In the genomic region with DNA sequence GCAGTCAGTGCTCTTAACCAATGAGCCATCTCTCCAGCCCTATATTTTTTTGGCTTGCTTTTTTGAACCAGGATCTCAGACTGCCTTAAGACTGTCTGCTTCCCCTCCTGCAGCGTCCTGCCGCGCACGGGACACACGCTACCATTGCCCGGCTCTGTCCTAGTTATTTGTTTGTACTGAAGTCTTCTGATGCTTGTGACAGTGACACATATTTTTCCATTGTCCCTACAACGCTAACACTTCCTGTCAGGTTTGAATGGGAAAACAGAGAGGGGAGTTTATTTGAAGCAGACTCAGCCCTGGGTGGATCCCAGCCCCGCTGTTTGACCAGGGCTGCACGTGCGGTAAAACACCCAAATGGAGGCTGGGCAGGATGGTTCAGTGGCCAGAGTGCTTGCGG, we compare ENCODE assay signal across 11 mouse cellular contexts. TPM values are rescaled to one million over a fixed set of nuclear protein-coding genes. Genes with fewer than 3 reads are reported as not detected.
DNase-seq lines count a peak whose midpoint lies in the region; ATAC-seq and TF ChIP-seq lines count a peak whose summit lies in the region.
"Had no signal": no experiment of that assay in that cellular context is flagged by ENCODE, and none has a peak within 500 bp of the region (broad histone marks: within the 10 kb centered on the region; RNA-seq: fewer than 3 reads in every experiment).

No protein-coding gene starts in this region.

- H3K36me3 ChIP-seq in hindbrain, embryonic 12.5 days: peaks cover 53% of the 10 kb centered on the region
- H3K36me3 ChIP-seq in hindbrain, embryonic 16.5 days (ENCODE audit: control insufficient read depth, insufficient read depth, low read length): peaks cover 30% of the 10 kb centered on the region
- H3K36me3 ChIP-seq in midbrain, embryonic 10.5 days: peaks cover 67% of the 10 kb centered on the region
- H3K36me3 ChIP-seq in midbrain, embryonic 15.5 days (replicated peaks): peaks cover 27% of the 10 kb centered on the region
- no peaks in the 10 kb centered on the region; the same call in none of the 2 replicates for H3K36me3 ChIP-seq in heart, postnatal 0 days (replicated peaks; ENCODE audit: control insufficient read depth, insufficient read depth, low read length)

- H3K9ac ChIP-seq in hindbrain, embryonic 12.5 days: no peak overlapping the region
- no peak overlapping the region for H3K9ac ChIP-seq in hindbrain, embryonic 16.5 days (ENCODE audit: low read depth, low read length)
- H3K9ac ChIP-seq in midbrain, embryonic 15.5 days: no peak overlapping the region
- H3K9ac ChIP-seq in heart, postnatal 0 days (replicated peaks; ENCODE audit: low read depth, low read length): no peak overlapping the region

- TF ChIP-seq EP300 in heart, postnatal 0 days (IDR thresholded peaks at IDR 0.05; ENCODE audit: low read depth): no peak

- no peak for TF ChIP-seq CTCF in heart, postnatal 0 days (IDR thresholded peaks at IDR 0.05; ENCODE audit: low read depth)

- no peak for DNase-seq in midbrain, embryonic 10.5 days (ENCODE audit: low spot score)
- DNase-seq in heart, postnatal 0 days (ENCODE audit: low spot score): no peak
- DNase-seq in lung, postnatal 14 days: peak; percentile 28
- DNase-seq in frontal cortex, postnatal 36 days (ENCODE audit: low spot score in 2 of 2): no peak
- DNase-seq: adrenal gland, postnatal 25 days; cerebellum, adult 18-20 months had no signal

- peak overlapping the region; percentile 81; the same call in 1 of the 2 replicates for H3K27ac ChIP-seq in hindbrain, embryonic 12.5 days
- H3K27ac ChIP-seq in hindbrain, embryonic 16.5 days (ENCODE audit: low read depth, low read length): no peak overlapping the region
- H3K27ac ChIP-seq in midbrain, embryonic 10.5 days (replicated peaks): peak overlapping the region; percentile 53; the same call in 1 of the 2 replicates
- H3K27ac ChIP-seq in midbrain, embryonic 15.5 days: no peak overlapping the region; the same call in 1 of the 2 replicates
- H3K27ac ChIP-seq in heart, postnatal 0 days (ENCODE audit: low read depth): peak overlapping the region; percentile 81

- no peaks in the 10 kb centered on the region for H3K9me3 ChIP-seq in hindbrain, embryonic 12.5 days (replicated peaks)
- H3K9me3 ChIP-seq in hindbrain, embryonic 16.5 days (ENCODE audit: control insufficient read depth, low read length): no peaks in the 10 kb centered on the region
- no peaks in the 10 kb centered on the region for H3K9me3 ChIP-seq in midbrain, embryonic 10.5 days (replicated peaks)
- no peaks in the 10 kb centered on the region for H3K9me3 ChIP-seq in midbrain, embryonic 15.5 days
- no peaks in the 10 kb centered on the region for H3K9me3 ChIP-seq in heart, postnatal 0 days (replicated peaks; ENCODE audit: control insufficient read depth, low read length)

- no peak overlapping the region for H3K4me3 ChIP-seq in hindbrain, embryonic 12.5 days
- H3K4me3 ChIP-seq in hindbrain, embryonic 16.5 days (ENCODE audit: low read length): no peak overlapping the region
- H3K4me3 ChIP-seq in midbrain, embryonic 10.5 days: no peak overlapping the region
- no peak overlapping the region for H3K4me3 ChIP-seq in midbrain, embryonic 15.5 days
- H3K4me3 ChIP-seq in heart, postnatal 0 days (ENCODE audit: low read depth, low read length): no peak overlapping the region

- no peak overlapping the region for H3K4me2 ChIP-seq in hindbrain, embryonic 12.5 days (replicated peaks)
- H3K4me2 ChIP-seq in hindbrain, embryonic 16.5 days (ENCODE audit: low read length): no peak overlapping the region
- no peak overlapping the region for H3K4me2 ChIP-seq in midbrain, embryonic 15.5 days
- no peak overlapping the region; the same call in 1 of the 2 replicates for H3K4me2 ChIP-seq in heart, postnatal 0 days (ENCODE audit: low read depth, low read length)

- no peaks in the 10 kb centered on the region for H3K27me3 ChIP-seq in hindbrain, embryonic 12.5 days
- no peaks in the 10 kb centered on the region for H3K27me3 ChIP-seq in hindbrain, embryonic 16.5 days (replicated peaks; ENCODE audit: control insufficient read depth, insufficient read depth, low read length)
- no peaks in the 10 kb centered on the region for H3K27me3 ChIP-seq in midbrain, embryonic 10.5 days (ENCODE audit: low read depth, poor library complexity, severe bottlenecking)
- no peaks in the 10 kb centered on the region for H3K27me3 ChIP-seq in midbrain, embryonic 15.5 days (replicated peaks)
- no peaks in the 10 kb centered on the region for H3K27me3 ChIP-seq in heart, postnatal 0 days (ENCODE audit: control insufficient read depth, insufficient read depth, low read length)

- ATAC-seq in hindbrain, embryonic 12.5 days (ENCODE audit: low FRiP score): no peak
- ATAC-seq in hindbrain, embryonic 16.5 days: no peak
- ATAC-seq in midbrain, embryonic 15.5 days (replicated peaks): no peak
- ATAC-seq in heart, postnatal 0 days (ENCODE audit: insufficient read depth, low read depth): no peak

- 88% methylated on average over 11 of the region's 11 CpGs for WGBS in hindbrain, embryonic 12.5 days
- 85% methylated on average over 11 of the region's 11 CpGs for WGBS in hindbrain, embryonic 16.5 days
- WGBS in midbrain, embryonic 10.5 days: 93% methylated on average over 11 of the region's 11 CpGs
- WGBS in midbrain, embryonic 15.5 days: 89% methylated on average over 11 of the region's 11 CpGs
- 62% methylated on average over 11 of the region's 11 CpGs for WGBS in heart, postnatal 0 days

- H3K4me1 ChIP-seq in hindbrain, embryonic 12.5 days: peaks cover 46% of the 10 kb centered on the region
- peaks cover 11% of the 10 kb centered on the region for H3K4me1 ChIP-seq in hindbrain, embryonic 16.5 days (ENCODE audit: control insufficient read depth, insufficient read depth, low read depth, low read length)
- peaks cover 48% of the 10 kb centered on the region for H3K4me1 ChIP-seq in midbrain, embryonic 10.5 days
- peaks cover 23% of the 10 kb centered on the region for H3K4me1 ChIP-seq in midbrain, embryonic 15.5 days
- H3K4me1 ChIP-seq in heart, postnatal 0 days (ENCODE audit: control insufficient read depth, insufficient read depth): peaks cover under 1% of the 10 kb centered on the region; the same call in 1 of the 2 replicates

RNA-seq across cellular contexts. Expression of gene Misp, which starts 12.1 kb away (rescaled TPM):
- polyA plus RNA-seq in hindbrain, embryonic 12.5 days (2016; fragmentation: Nextera tagmentation; extraction: Ambion mirVana): 1.3 and 2.1 TPM in 2 replicates
- polyA plus RNA-seq in hindbrain, embryonic 16.5 days (2015; fragmentation: Nextera tagmentation; extraction: Ambion mirVana): 0.46 and 0.59 TPM in 2 replicates
- polyA plus RNA-seq in midbrain, embryonic 10.5 days (2016; fragmentation: Nextera tagmentation; extraction: Ambion mirVana): 0.46 and 0.67 TPM in 2 replicates
- 0.23 and 0.85 TPM in 2 replicates for polyA plus RNA-seq in midbrain, embryonic 15.5 days (2015; fragmentation: Nextera tagmentation; extraction: Ambion mirVana)
- not detected in 2 replicates for total RNA-seq in heart, postnatal 0 days (2014; rRNA removed; ENCODE audit: low replicate concordance)
- 0.08 and 0.41 TPM in 2 replicates for polyA plus RNA-seq in heart, postnatal 0 days (2015; fragmentation: Nextera tagmentation; extraction: Ambion mirVana)
- total RNA-seq: hematopoietic stem cell, adult 5-6 weeks had no signal

RNA-seq across cellular contexts. Expression of gene Palm, which starts 15.4 kb away (rescaled TPM):
- 189 and 198 TPM in 2 replicates for polyA plus RNA-seq in hindbrain, embryonic 12.5 days (2016; fragmentation: Nextera tagmentation; extraction: Ambion mirVana)
- polyA plus RNA-seq in hindbrain, embryonic 16.5 days (2015; fragmentation: Nextera tagmentation; extraction: Ambion mirVana): 297 and 309 TPM in 2 replicates
- 130 and 153 TPM in 2 replicates for polyA plus RNA-seq in midbrain, embryonic 10.5 days (2016; fragmentation: Nextera tagmentation; extraction: Ambion mirVana)
- polyA plus RNA-seq in midbrain, embryonic 15.5 days (2015; fragmentation: Nextera tagmentation; extraction: Ambion mirVana): 337 and 348 TPM in 2 replicates
- total RNA-seq in heart, postnatal 0 days (2014; rRNA removed; ENCODE audit: low replicate concordance): 31.2 and 52.3 TPM in 2 replicates
- 39.8 and 44.0 TPM in 2 replicates for polyA plus RNA-seq in heart, postnatal 0 days (2015; fragmentation: Nextera tagmentation; extraction: Ambion mirVana)

RNA-seq across cellular contexts. Expression of gene Prss57, which starts 18.0 kb away (rescaled TPM):
- polyA plus RNA-seq in hindbrain, embryonic 12.5 days (2016; fragmentation: Nextera tagmentation; extraction: Ambion mirVana): 0.23 and 0.30 TPM in 2 replicates
- 0.31 TPM in 1 of 2 replicates, not detected in the other for polyA plus RNA-seq in hindbrain, embryonic 16.5 days (2015; fragmentation: Nextera tagmentation; extraction: Ambion mirVana)
- polyA plus RNA-seq in midbrain, embryonic 10.5 days (2016; fragmentation: Nextera tagmentation; extraction: Ambion mirVana): 0.05 TPM in 1 of 2 replicates, not detected in the other
- 0.17 TPM in 1 of 2 replicates, not detected in the other for polyA plus RNA-seq in midbrain, embryonic 15.5 days (2015; fragmentation: Nextera tagmentation; extraction: Ambion mirVana)
- 1.3 and 1.4 TPM in 2 replicates for total RNA-seq in heart, postnatal 0 days (2014; rRNA removed; ENCODE audit: low replicate concordance)
- not detected in 2 replicates for polyA plus RNA-seq in heart, postnatal 0 days (2015; fragmentation: Nextera tagmentation; extraction: Ambion mirVana)
- total RNA-seq: adrenal gland, postnatal 25 days; liver, adult 2 months had no signal
- polyA plus RNA-seq: liver, adult 2 months had no signal

RNA-seq across cellular contexts. Expression of gene Fstl3, which starts 31.7 kb away (rescaled TPM):
- 2.3 and 2.7 TPM in 2 replicates for polyA plus RNA-seq in hindbrain, embryonic 12.5 days (2016; fragmentation: Nextera tagmentation; extraction: Ambion mirVana)
- polyA plus RNA-seq in hindbrain, embryonic 16.5 days (2015; fragmentation: Nextera tagmentation; extraction: Ambion mirVana): 2.6 and 3.0 TPM in 2 replicates
- polyA plus RNA-seq in midbrain, embryonic 10.5 days (2016; fragmentation: Nextera tagmentation; extraction: Ambion mirVana): 1.1 and 1.8 TPM in 2 replicates
- 1.9 and 2.0 TPM in 2 replicates for polyA plus RNA-seq in midbrain, embryonic 15.5 days (2015; fragmentation: Nextera tagmentation; extraction: Ambion mirVana)
- total RNA-seq in heart, postnatal 0 days (2014; rRNA removed; ENCODE audit: low replicate concordance): 21.4 and 28.0 TPM in 2 replicates
- 13.2 and 13.7 TPM in 2 replicates for polyA plus RNA-seq in heart, postnatal 0 days (2015; fragmentation: Nextera tagmentation; extraction: Ambion mirVana)

RNA-seq across cellular contexts. Expression of gene Rnf126, which starts 42.0 kb away (rescaled TPM):
- polyA plus RNA-seq in hindbrain, embryonic 12.5 days (2016; fragmentation: Nextera tagmentation; extraction: Ambion mirVana): 103 and 108 TPM in 2 replicates
- 74.2 and 101 TPM in 2 replicates for polyA plus RNA-seq in hindbrain, embryonic 16.5 days (2015; fragmentation: Nextera tagmentation; extraction: Ambion mirVana)
- 109 and 118 TPM in 2 replicates for polyA plus RNA-seq in midbrain, embryonic 10.5 days (2016; fragmentation: Nextera tagmentation; extraction: Ambion mirVana)
- 109 and 117 TPM in 2 replicates for polyA plus RNA-seq in midbrain, embryonic 15.5 days (2015; fragmentation: Nextera tagmentation; extraction: Ambion mirVana)
- 38.6 and 67.5 TPM in 2 replicates for total RNA-seq in heart, postnatal 0 days (2014; rRNA removed; ENCODE audit: low replicate concordance)
- polyA plus RNA-seq in heart, postnatal 0 days (2015; fragmentation: Nextera tagmentation; extraction: Ambion mirVana): 35.9 and 37.6 TPM in 2 replicates

Comparison
In these comparisons a context has a peak if more than half of its experiments do, and no peak if none do; other contexts are left out.
1. H3K27ac ChIP-seq: peak in hindbrain, embryonic 12.5 days (single experiment), midbrain, embryonic 10.5 days (single experiment) and heart, postnatal 0 days (single experiment); none in hindbrain, embryonic 16.5 days (single experiment) and midbrain, embryonic 15.5 days (single experiment).